In the genomic region with DNA sequence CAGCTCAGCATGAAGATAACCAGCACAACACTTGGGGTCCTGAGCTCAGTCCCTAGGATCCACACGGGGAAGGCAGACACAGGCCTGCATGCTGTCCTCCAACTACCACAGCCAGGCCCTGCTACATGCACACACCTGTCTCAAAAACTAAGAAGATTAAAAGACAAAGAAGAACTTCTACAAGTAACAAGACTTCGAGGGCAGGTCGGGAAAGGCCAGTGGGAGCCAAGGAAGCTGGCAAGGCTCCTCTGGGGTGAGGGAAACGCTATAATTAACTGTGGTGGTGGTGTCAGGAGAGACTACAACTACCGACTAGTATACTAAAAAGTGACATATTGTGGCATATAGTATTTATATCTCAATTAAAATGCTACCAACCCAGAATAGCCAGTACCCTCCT, we compare ENCODE assay signal across 21 mouse cellular contexts. TPM values are rescaled to one million over a fixed set of nuclear protein-coding genes. Genes with fewer than 3 reads are reported as not detected.
DNase-seq lines count a peak whose midpoint lies in the region; ATAC-seq and TF ChIP-seq lines count a peak whose summit lies in the region.
"Had no signal": no experiment of that assay in that cellular context is flagged by ENCODE, and none has a peak within 500 bp of the region (broad histone marks: within the 10 kb centered on the region; RNA-seq: fewer than 3 reads in every experiment).

No protein-coding gene starts in this region.

- peaks cover 76% of the 10 kb centered on the region for H3K4me1 ChIP-seq in heart, embryonic 13.5 days
- H3K4me1 ChIP-seq in cortical plate, adult 2 months (ENCODE audit: control insufficient read depth, insufficient read depth, low read length) = peaks cover 23% of the 10 kb centered on the region

- no peaks in the 10 kb centered on the region for H3K27me3 ChIP-seq in heart, embryonic 13.5 days (replicated peaks)
- H3K27me3 ChIP-seq: embryonic facial prominence, embryonic 12.5 days; forebrain, embryonic 15.5 days; hindbrain, embryonic 12.5 days had no signal

- no peaks in the 10 kb centered on the region for H3K36me3 ChIP-seq in heart, embryonic 13.5 days
- H3K36me3 ChIP-seq: embryonic facial prominence, embryonic 12.5 days; forebrain, embryonic 15.5 days; G1E; hindbrain, embryonic 12.5 days had no signal

- no peaks in the 10 kb centered on the region for H3K9me3 ChIP-seq in heart, embryonic 13.5 days
- H3K9me3 ChIP-seq: embryonic facial prominence, embryonic 12.5 days; forebrain, embryonic 15.5 days; G1E; hindbrain, embryonic 12.5 days had no signal

- WGBS in heart, embryonic 13.5 days = 54% methylated on average over 5 of the region's 5 CpGs

- no peak for ATAC-seq in heart, embryonic 13.5 days (ENCODE audit: extremely low read depth, insufficient number of reproducible peaks, low FRiP score, low TSS enrichment)
- ATAC-seq: CD4-positive, CD25-positive, alpha-beta regulatory T cell, adult 4 months; forebrain, embryonic 15.5 days; hindbrain, postnatal 0 days had no signal

- no peak overlapping the region for H3K27ac ChIP-seq in heart, embryonic 13.5 days (replicated peaks)
- H3K27ac ChIP-seq in cortical plate, adult 2 months (ENCODE audit: insufficient read depth, low read length) = peak overlapping the region; percentile 30; the same call in 1 of the 2 replicates
- H3K27ac ChIP-seq: forebrain, embryonic 15.5 days; hindbrain, postnatal 0 days had no signal

- TF ChIP-seq POLR2A in cortical plate, adult 2 months (IDR thresholded peaks at IDR 0.05; ENCODE audit: extremely low read depth, insufficient read depth, low read length) = no peak

- peak overlapping the region; percentile 33; the same call in 1 of the 2 replicates for H3K9ac ChIP-seq in heart, embryonic 13.5 days
- H3K9ac ChIP-seq: embryonic facial prominence, embryonic 12.5 days; forebrain, embryonic 15.5 days; hindbrain, embryonic 12.5 days had no signal

- no peak overlapping the region for H3K4me3 ChIP-seq in heart, embryonic 13.5 days
- no peak overlapping the region for H3K4me3 ChIP-seq in cortical plate, adult 2 months (ENCODE audit: insufficient read depth, low read length)
- H3K4me3 ChIP-seq: embryonic facial prominence, embryonic 12.5 days; forebrain, embryonic 15.5 days; hindbrain, embryonic 12.5 days had no signal

- DNase-seq in gastrocnemius, adult 18-20 months (ENCODE audit: low spot score) = peak; percentile 56
- DNase-seq in gastrocnemius, postnatal 10 days = no peak
- peak; percentile 28 to 53 for DNase-seq in heart, adult 18-20 months
- no peak for DNase-seq in heart, adult 9 months (ENCODE audit: low spot score in 2 of 2)
- DNase-seq in heart, postnatal 36 days = no peak
- no peak for DNase-seq in thymus, postnatal 36 days
- DNase-seq: adrenal gland, adult 8-10 months; B cell, adult 2 months; cerebellum, adult 11 months; cerebellum, adult 8-10 months; cerebellum, postnatal 14 days; kidney, adult 11 months; kidney, adult 9 months had no signal

- no peak overlapping the region for H3K4me2 ChIP-seq in heart, embryonic 13.5 days
- H3K4me2 ChIP-seq: embryonic facial prominence, embryonic 12.5 days; forebrain, embryonic 15.5 days; hindbrain, embryonic 12.5 days had no signal

- intact Hi-C loops in heart, postnatal 36 days (cut with DNase I) = loop anchor here (2.0 kb wide), 1 partner anchor 49 kb away; a partner anchor contains a TSS

- no peak for TF ChIP-seq CTCF in cortical plate, adult 2 months (IDR thresholded peaks at IDR 0.05; ENCODE audit: extremely low read depth, insufficient read depth, low read length)

RNA-seq across cellular contexts. Expression of a gene that starts 49.8 kb away (rescaled TPM):
- total RNA-seq in gastrocnemius, adult 18-20 months (2021) = 10 to 100 TPM in 1 of 2 experiments, 1 to 10 TPM in 1; 9.7 to 13.3 TPM
- 10 to 100 TPM; 15.7 to 20.2 TPM for total RNA-seq in gastrocnemius, postnatal 10 days (2021)
- total RNA-seq in heart, adult 18-20 months (2021) = 10 to 100 TPM; 27.6 to 36.2 TPM
- 12.1 and 12.4 TPM in 2 replicates for polyA plus RNA-seq in heart, embryonic 13.5 days (2015; fragmentation: Nextera tagmentation; extraction: Ambion mirVana)
- total RNA-seq in heart, postnatal 36 days (2021) = 10 to 100 TPM; 24.6 to 27.2 TPM
- 33.8 and 34.0 TPM in 2 replicates for polyA plus RNA-seq in cortical plate, adult 2 months (2012; rRNA removed)

Comparison
In these comparisons a context has a peak if more than half of its experiments do, and no peak if none do; other contexts are left out.
1. DNase-seq: peak in gastrocnemius, adult 18-20 months (single experiment) and heart, adult 18-20 months (2 of 2); none in gastrocnemius, postnatal 10 days (single experiment), heart, adult 9 months (0 of 2), heart, postnatal 36 days (0 of 2) and thymus, postnatal 36 days (0 of 2).